Mouse (Mus musculus) activated CD4-positive, CD25-positive, alpha-beta regulatory T cell, adult 9 weeks (primary cell): Measurements from ENCODE around the gene Pgs1. TPM values are rescaled to one million over a fixed set of nuclear protein-coding genes. Genes with fewer than 3 reads are reported as not detected.

Source experiments
- polyA plus RNA-seq: library from polyadenylated mRNA; unstranded; fragments of 100-300 nt; shearing (Covaris generic); gene quantifications from one replicate; pipeline ENCODE4 v1.2.1, GENCODE M21; 2017

Pgs1 gene
- polyA plus RNA-seq, result 36.6 TPM

GRCm38 (mm10) chr11:117986126-117987031, at the start of gene Pgs1:
TSS of gene Pgs1 (plus strand) at chr11:117986292.

GRCm38 (mm10) chr11:117969945-117970872, 15.9 kb upstream of the Pgs1 start, which contains the start of gene Socs3:
TSS of gene Socs3 (minus strand) at chr11:117970047.

Other genes starting within 250 kb of the Pgs1 start
- gene Tmc8, start 204.2 kb upstream of the Pgs1 start, polyA plus RNA-seq, result 144 TPM
- gene Tmc6, start 204.1 kb upstream of the Pgs1 start, polyA plus RNA-seq, result 164 TPM
- not detected for gene 6030468B19Rik, start 188.6 kb upstream of the Pgs1 start, polyA plus RNA-seq
- 4.7 TPM for gene Gm20708, start 176.6 kb upstream of the Pgs1 start, polyA plus RNA-seq
- 194 TPM for gene Syngr2, start 176.6 kb upstream of the Pgs1 start, polyA plus RNA-seq
- 25.4 TPM for gene Afmid, start 160.4 kb upstream of the Pgs1 start, polyA plus RNA-seq
- gene Tk1, start 160.2 kb upstream of the Pgs1 start, polyA plus RNA-seq, result 37.5 TPM
- 26.0 TPM for gene Birc5, start 137.0 kb upstream of the Pgs1 start, polyA plus RNA-seq
- not detected for gene Tmem235, start 125.5 kb upstream of the Pgs1 start, polyA plus RNA-seq
- gene Tha1, start 112.8 kb upstream of the Pgs1 start, polyA plus RNA-seq, result 20.2 TPM
- 60.7 TPM for gene Socs3, start 16.2 kb upstream of the Pgs1 start, polyA plus RNA-seq
- gene Dnah17, start 144.3 kb downstream of the Pgs1 start, polyA plus RNA-seq, result 0.54 TPM